Mouse (Mus musculus) kidney, adult 2 months (tissue): ENCODE data around the gene Ikbke. TPM values are rescaled to one million over a fixed set of nuclear protein-coding genes. Genes with fewer than 3 reads are reported as not detected.
"Not testable (repeated sequence)": the region's sequence is repeated elsewhere in the genome, so short reads cannot be mapped to it uniquely, and the experiment has no call there.

Experiments
- DNase-seq: peaks from one replicate; pipeline ENCODE4 v3.0.0; 2021
- H3K27ac ChIP-seq: fragments of 200-500 bp; 2 replicates; pipeline ENCODE4 v1.5.1; 2012; ENCODE audit warnings: low read depth, low read length, control low read depth, inconsistent platforms; ENCODE audit not compliant: insufficient read depth
- H3K27me3 ChIP-seq: fragments of 200-500 bp; replicated peaks from 2 replicates; pipeline ENCODE4 v1.6.1; 2012; ENCODE audit warnings: mild to moderate bottlenecking, moderate library complexity, low read length, inconsistent platforms; ENCODE audit not compliant: control insufficient read depth, insufficient read depth
- H3K36me3 ChIP-seq: fragments of 200-500 bp; 2 replicates; pipeline ENCODE4 v1.6.1; 2012; ENCODE audit warnings: mild to moderate bottlenecking, moderate library complexity, low read length, inconsistent platforms; ENCODE audit not compliant: control insufficient read depth, insufficient read depth
- H3K4me1 ChIP-seq: fragments of 200-500 bp; 2 replicates; pipeline ENCODE4 v1.6.1; 2011; ENCODE audit warnings: low read length; ENCODE audit not compliant: control insufficient read depth, insufficient read depth
- H3K4me3 ChIP-seq: fragments of 200-500 bp; 2 replicates; pipeline ENCODE4 v1.5.1; 2011; ENCODE audit warnings: mild to moderate bottlenecking, low read depth, low read length, control low read depth; ENCODE audit not compliant: insufficient read depth
- CTCF ChIP-seq: fragments of 200-500 bp; conservative IDR thresholded peaks from 2 replicates; pipeline ENCODE4 v1.5.1; 2011; ENCODE audit warnings: low read depth, mild to moderate bottlenecking, control low read depth, low read length, moderate library complexity, mixed read lengths; ENCODE audit not compliant: insufficient read depth, insufficient read length
- POLR2A ChIP-seq: fragments of 200-500 bp; IDR thresholded peaks from one replicate; pipeline ENCODE4 v1.6.1; 2011; ENCODE audit warnings: low read depth, low read length, control low read depth
- WGBS: fragments of 180-500 bp; shearing (Covaris S2); methylation state at CpG from one replicate; pipeline ENCODE4 v1.1.7; 2018; 5-methylcytosine and 5-hydroxymethylcytosine counted together
- polyA plus RNA-seq: library from polyadenylated mRNA; depleted of rRNA; stranded (reverse); fragments of >200 nt; gene quantifications from 2 replicates; pipeline ENCODE4 v1.2.3, GENCODE M21; 2012; rRNA removed

Ikbke gene
- polyA plus RNA-seq: 7.6 and 10.5 TPM in 2 replicates

DNA sequence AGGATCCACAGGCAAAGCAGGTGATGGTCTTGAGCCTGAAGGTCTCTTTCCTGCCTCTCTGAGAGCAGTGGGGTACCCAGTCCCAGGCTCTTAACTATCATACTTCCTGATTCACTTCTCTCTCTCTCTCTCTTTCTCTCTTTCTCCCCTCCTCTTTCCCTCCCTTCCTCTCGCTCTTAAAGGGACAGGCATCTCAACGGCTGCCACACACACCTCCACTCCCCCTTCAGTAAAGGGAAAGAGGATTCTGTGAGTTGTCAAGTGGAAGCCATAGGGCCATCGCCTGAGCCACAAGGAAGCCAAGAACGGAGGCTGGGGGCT is at the start of gene Ikbke:
Gene Ikbke, minus strand, starts transcription at position 151 of the 321 bp plus-strand sequence.
- WGBS: 30% methylated on average over 4 of the region's 4 CpGs
- Histone ChIP-seq H3K27ac (no peak within 1 kb of the TSS), H3K4me3 (peak within 1 kb of the TSS; percentile 34), H3K36me3 (no peaks in the 10 kb centered on the region), H3K4me1 (no peaks in the 10 kb centered on the region; the same call in 1 of the 2 replicates), H3K27me3 (no peaks in the 10 kb centered on the region)
- DNase-seq: peak; percentile 10
- TF ChIP-seq POLR2A (no peak), CTCF (no peak)

DNA sequence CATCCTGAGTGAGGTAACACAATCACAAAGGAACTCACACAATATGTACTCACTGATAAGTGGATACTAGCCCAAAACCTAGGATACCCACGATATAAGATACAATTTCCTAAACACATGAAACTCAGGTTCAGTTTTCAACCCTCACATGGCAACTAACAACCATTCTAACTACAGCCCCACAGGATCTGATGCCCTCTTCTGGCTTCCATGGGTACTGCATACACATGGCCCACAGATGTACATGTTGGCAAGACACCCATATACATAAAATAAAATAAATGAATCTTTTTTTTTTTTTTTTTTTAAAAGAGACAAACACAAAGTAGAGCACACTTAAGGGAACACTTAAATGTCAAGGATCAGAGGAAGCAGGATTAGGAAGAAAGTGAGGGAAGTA is 49.7 kb upstream of the Ikbke start:
- H3K27ac ChIP-seq, H3K4me1 ChIP-seq, H3K36me3 ChIP-seq, H3K27me3 ChIP-seq, H3K4me3 ChIP-seq, DNase-seq: not testable (repeated sequence)
- 100% methylated on average over 1 of the region's 1 CpGs for WGBS
- TF ChIP-seq CTCF: peak; percentile 40; the same call in 1 of the 2 replicates

DNA sequence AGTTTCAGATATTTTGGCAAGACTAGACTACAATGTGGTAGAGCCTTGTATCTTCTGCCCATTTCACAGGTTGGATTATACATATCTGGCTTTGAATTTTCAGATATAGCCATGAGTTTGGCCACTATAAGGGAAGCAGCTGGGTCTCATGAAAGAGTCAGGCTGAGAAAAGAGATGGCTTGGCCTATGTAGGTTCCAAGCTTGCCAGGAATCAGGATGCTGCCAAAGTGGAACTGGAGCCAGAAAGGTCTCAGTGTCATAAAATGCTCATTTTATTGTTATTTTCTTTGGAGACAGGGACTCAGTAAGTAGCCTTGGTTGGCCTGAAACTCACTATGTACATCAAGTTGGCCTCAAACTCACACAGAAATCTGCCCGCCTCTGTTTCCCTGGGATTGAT is 47.8 kb upstream of the Ikbke start:
- 87% methylated on average over 1 of the region's 1 CpGs for WGBS
- H3K36me3 ChIP-seq: no peaks in the 10 kb centered on the region; the same call in 1 of the 2 replicates
- no peak for DNase-seq

GRCm38 (mm10) chr1:131324816-131325463 is 45.5 kb upstream of the Ikbke start:
- no peak for DNase-seq
- TF ChIP-seq POLR2A (no peak), CTCF (no peak)

More for the DNA sequence above, 47.8 kb upstream of the Ikbke start:
- H3K4me3 ChIP-seq: no peak overlapping the region
- no peaks in the 10 kb centered on the region for H3K27me3 ChIP-seq
- no peak overlapping the region for H3K27ac ChIP-seq
- no peak for TF ChIP-seq CTCF
- TF ChIP-seq POLR2A: no peak
- no peaks in the 10 kb centered on the region for H3K4me1 ChIP-seq

GRCm38 (mm10) chr1:131319598-131320330 is 40.4 kb upstream of the Ikbke start:
- 92% methylated on average over 3 of the region's 3 CpGs for WGBS

More at GRCm38 (mm10) chr1:131324816-131325463, 45.5 kb upstream of the Ikbke start:
- H3K27me3 ChIP-seq: no peaks in the 10 kb centered on the region
- H3K27ac ChIP-seq: no peak overlapping the region
- peaks cover 2% of the 10 kb centered on the region; the same call in 1 of the 2 replicates for H3K36me3 ChIP-seq
- H3K4me1 ChIP-seq: no peaks in the 10 kb centered on the region
- no peak overlapping the region for H3K4me3 ChIP-seq
- 85% methylated on average over 3 of the region's 3 CpGs for WGBS

DNA sequence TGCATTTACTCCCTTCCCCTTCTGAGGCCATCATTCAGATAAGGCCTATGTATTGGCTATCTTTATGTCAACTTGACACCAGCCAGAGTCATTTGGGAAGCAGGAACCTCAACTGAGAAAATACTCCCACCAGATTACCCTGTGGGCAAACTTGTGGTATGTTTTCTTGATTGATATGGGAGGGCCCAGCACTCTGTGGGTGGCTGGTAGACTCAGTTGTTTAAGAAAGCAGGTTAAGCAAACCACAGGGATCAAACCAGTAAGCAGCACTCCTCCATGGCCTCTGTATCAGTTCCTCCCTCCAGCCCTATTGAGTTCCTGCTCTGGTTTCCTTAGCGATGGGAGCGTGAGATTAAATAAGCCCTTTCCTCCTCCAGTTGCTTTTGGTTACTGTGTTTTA is 39.0 kb upstream of the Ikbke start:
- WGBS: 68% methylated on average over 2 of the region's 2 CpGs
- no peaks in the 10 kb centered on the region for H3K27me3 ChIP-seq
- H3K36me3 ChIP-seq: peaks cover 3% of the 10 kb centered on the region
- H3K4me1 ChIP-seq: no peaks in the 10 kb centered on the region
- TF ChIP-seq POLR2A: no peak
- TF ChIP-seq CTCF: no peak
- no peak for DNase-seq
- no peak overlapping the region for H3K27ac ChIP-seq
- no peak overlapping the region for H3K4me3 ChIP-seq

More at GRCm38 (mm10) chr1:131319598-131320330, 40.4 kb upstream of the Ikbke start:
- H3K27ac ChIP-seq: no peak overlapping the region
- DNase-seq: no peak
- no peaks in the 10 kb centered on the region for H3K27me3 ChIP-seq
- peaks cover 3% of the 10 kb centered on the region for H3K36me3 ChIP-seq
- no peaks in the 10 kb centered on the region for H3K4me1 ChIP-seq
- H3K4me3 ChIP-seq: no peak overlapping the region
- TF ChIP-seq CTCF (no peak), POLR2A (no peak)

- H3K36me3 ChIP-seq: peaks cover 3% of the 10 kb centered on the region
Measured at GRCm38 (mm10) chr1:131317625-131318024, 38.2 kb upstream of the Ikbke start.

More at GRCm38 (mm10) chr1:131317625-131318024, 38.2 kb upstream of the Ikbke start:
- 95% methylated on average over 5 of the region's 5 CpGs for WGBS
- H3K4me3 ChIP-seq: no peak overlapping the region
- H3K4me1 ChIP-seq: no peaks in the 10 kb centered on the region
- no peak overlapping the region for H3K27ac ChIP-seq
- no peak for TF ChIP-seq POLR2A
- no peak for TF ChIP-seq CTCF
- DNase-seq: no peak
- H3K27me3 ChIP-seq: no peaks in the 10 kb centered on the region
